Mouse (Mus musculus) ES-E14 (cell line): ENCODE measurements around the gene Slc44a2. TPM values are rescaled to one million over a fixed set of nuclear protein-coding genes. Genes with fewer than 3 reads are reported as not detected.

Experiments used
- DNase-seq: peaks from one replicate; pipeline ENCODE4 v3.0.0-alpha.2; 2013; ENCODE audit warnings: low read depth, low spot score
- H3K27ac ChIP-seq: 2 replicates; pipeline ENCODE4 v1.5.1; 2012; ENCODE audit warnings: low read depth, mild to moderate bottlenecking, low read length, moderate library complexity, mixed read lengths; ENCODE audit not compliant: poor library complexity, insufficient read depth, severe bottlenecking
- H3K36me3 ChIP-seq: 2 replicates; pipeline ENCODE4 v1.6.1; 2012; ENCODE audit warnings: mild to moderate bottlenecking, low read length, moderate library complexity, mixed read lengths; ENCODE audit not compliant: control insufficient read depth, poor library complexity, insufficient read depth, severe bottlenecking
- H3K4me1 ChIP-seq, 2 experiments: fragments of 150-350 bp in 1 of 2; sonication (generic) in 1 of 2; 2 replicates each; pipeline ENCODE4 v1.6.1; 2012; ENCODE audit warnings: low read length in 2 of 2, mild to moderate bottlenecking in 1 of 2, mixed read lengths in 1 of 2; ENCODE audit not compliant: control insufficient read depth in 2 of 2, insufficient read depth in 2 of 2, poor library complexity in 1 of 2
- H3K4me3 ChIP-seq, 2 experiments: fragments of 150-350 bp in 1 of 2; sonication (generic) in 1 of 2; 2 replicates each; pipeline ENCODE4 v1.5.1; 2012; ENCODE audit warnings: low read length in 2 of 2, low read depth in 1 of 2, mild to moderate bottlenecking in 1 of 2, mixed read lengths in 1 of 2; ENCODE audit not compliant: insufficient read depth in 1 of 2, poor library complexity in 1 of 2, severe bottlenecking in 1 of 2
- H3K9ac ChIP-seq: 2 replicates; pipeline ENCODE4 v1.6.1; 2012; ENCODE audit warnings: low read depth, mild to moderate bottlenecking, low read length, mixed read lengths; ENCODE audit not compliant: poor library complexity, insufficient read depth, severe bottlenecking
- H3K9me3 ChIP-seq: fragments of 150-350 bp; sonication (generic); 2 replicates; pipeline ENCODE4 v1.6.1; 2012; ENCODE audit warnings: low read depth, mild to moderate bottlenecking, low read length; ENCODE audit not compliant: control insufficient read depth, insufficient read depth
- CHD2 ChIP-seq: IDR thresholded peaks from 2 replicates; pipeline ENCODE4 v1.6.1; 2014; ENCODE audit warnings: mild to moderate bottlenecking, low read depth, low read length, inconsistent platforms
- HCFC1 ChIP-seq: IDR thresholded peaks from 2 replicates; pipeline ENCODE4 v1.6.1; 2012; ENCODE audit warnings: low read length, inconsistent platforms, borderline replicate concordance; ENCODE audit not compliant: insufficient read depth
- MAFK ChIP-seq: IDR thresholded peaks from 2 replicates; pipeline ENCODE4 v1.6.1; 2014; ENCODE audit warnings: mild to moderate bottlenecking, low read depth, low read length, inconsistent platforms; ENCODE audit not compliant: insufficient read depth
- ZC3H11A ChIP-seq: IDR thresholded peaks from 2 replicates; pipeline ENCODE4 v1.6.1; 2012; ENCODE audit warnings: low read depth, mild to moderate bottlenecking, inconsistent platforms, low read length, borderline replicate concordance
- ZNF384 ChIP-seq: IDR thresholded peaks from 2 replicates; pipeline ENCODE4 v1.6.1; 2012; ENCODE audit warnings: low read depth, low read length, inconsistent platforms
- in situ Hi-C, 2 experiments: fragments of 600-800 bp; cut with MboI; formaldehyde crosslinking; loops; one replicate each; pipeline ENCODE4 v1.15.1; 2025; ENCODE audit warnings: low sequenced_read_pairs in 2 of 2, inconsistent platforms in 1 of 2; ENCODE audit not compliant: unreplicated experiment in 2 of 2
- total RNA-seq: library from RNA; depleted of rRNA; stranded (reverse); fragments of 300-350 nt; gene quantifications from 2 replicates; pipeline ENCODE4 v1.2.3, GENCODE M21; 2012

Slc44a2 gene
- total RNA-seq, 1 experiment, result 46.0 TPM

DNA sequence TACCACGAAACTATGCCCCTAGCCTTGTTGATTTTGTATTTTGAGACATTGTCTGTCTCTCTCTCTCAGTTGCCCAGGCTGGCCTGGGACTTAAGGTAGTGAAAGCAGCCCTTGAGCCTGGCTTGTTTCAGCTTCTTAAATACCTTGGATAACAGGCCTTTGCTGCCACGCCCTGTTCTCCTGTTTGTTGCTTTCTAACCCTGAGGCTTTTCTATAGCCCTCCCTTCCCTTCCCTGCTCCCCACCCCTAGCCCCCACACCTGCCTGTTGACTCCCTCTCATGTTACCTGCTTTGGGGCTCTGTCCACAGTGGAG lies 32.8 kb downstream of the Slc44a2 start:
- in situ Hi-C loops, result no loop called here
- Histone ChIP-seq H3K9me3 (no peaks in the 10 kb centered on the region), H3K4me3 (peak overlapping the region; percentile 29 to 34; a peak in 2 of 4 replicates), H3K9ac (peak overlapping the region; percentile 66; the same call in 1 of the 2 replicates), H3K4me1 (peaks cover 0 to 18% of the 10 kb centered on the region in 2 experiments; a peak in 2 of 4 replicates), H3K27ac (peak overlapping the region; percentile 81; the same call in 1 of the 2 replicates), H3K36me3 (peaks cover 27% of the 10 kb centered on the region)
- no peak for DNase-seq
- TF ChIP-seq ZNF384, result no peak
- no peak for TF ChIP-seq HCFC1
- no peak for TF ChIP-seq CHD2
- TF ChIP-seq ZC3H11A, result no peak
- TF ChIP-seq MAFK, result no peak

DNA sequence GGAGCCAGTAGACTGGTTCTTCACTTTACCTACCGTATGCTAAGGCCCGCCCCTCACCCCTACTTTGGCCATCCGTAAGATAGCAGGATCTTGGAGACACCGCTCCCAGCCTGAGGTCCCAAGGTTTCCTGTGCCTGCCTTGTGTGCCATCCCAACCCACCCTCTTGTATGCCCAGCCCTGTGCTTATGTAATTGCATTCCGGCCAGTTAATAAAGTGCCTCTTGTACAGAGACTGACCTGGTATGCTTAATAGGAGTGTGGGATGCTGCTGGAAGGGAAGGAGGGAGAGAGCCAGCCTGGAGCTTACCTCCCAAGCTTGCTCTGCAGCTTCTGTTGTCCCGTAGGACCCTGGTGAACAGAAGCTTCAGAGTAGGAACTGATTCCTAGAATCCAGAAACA lies 34.3 kb downstream of the Slc44a2 start:
- H3K9ac ChIP-seq, result no peak overlapping the region
- H3K4me1 ChIP-seq, result peaks cover 0 to 18% of the 10 kb centered on the region in 2 experiments; a peak in 2 of 4 replicates
- in situ Hi-C loops, result no loop called here
- peaks cover 18% of the 10 kb centered on the region for H3K36me3 ChIP-seq
- H3K4me3 ChIP-seq, result no peak overlapping the region
- no peak for DNase-seq
- TF ChIP-seq HCFC1 (no peak), CHD2 (no peak), ZNF384 (no peak), ZC3H11A (no peak), MAFK (no peak)
- no peak overlapping the region for H3K27ac ChIP-seq
- no peaks in the 10 kb centered on the region for H3K9me3 ChIP-seq

DNA sequence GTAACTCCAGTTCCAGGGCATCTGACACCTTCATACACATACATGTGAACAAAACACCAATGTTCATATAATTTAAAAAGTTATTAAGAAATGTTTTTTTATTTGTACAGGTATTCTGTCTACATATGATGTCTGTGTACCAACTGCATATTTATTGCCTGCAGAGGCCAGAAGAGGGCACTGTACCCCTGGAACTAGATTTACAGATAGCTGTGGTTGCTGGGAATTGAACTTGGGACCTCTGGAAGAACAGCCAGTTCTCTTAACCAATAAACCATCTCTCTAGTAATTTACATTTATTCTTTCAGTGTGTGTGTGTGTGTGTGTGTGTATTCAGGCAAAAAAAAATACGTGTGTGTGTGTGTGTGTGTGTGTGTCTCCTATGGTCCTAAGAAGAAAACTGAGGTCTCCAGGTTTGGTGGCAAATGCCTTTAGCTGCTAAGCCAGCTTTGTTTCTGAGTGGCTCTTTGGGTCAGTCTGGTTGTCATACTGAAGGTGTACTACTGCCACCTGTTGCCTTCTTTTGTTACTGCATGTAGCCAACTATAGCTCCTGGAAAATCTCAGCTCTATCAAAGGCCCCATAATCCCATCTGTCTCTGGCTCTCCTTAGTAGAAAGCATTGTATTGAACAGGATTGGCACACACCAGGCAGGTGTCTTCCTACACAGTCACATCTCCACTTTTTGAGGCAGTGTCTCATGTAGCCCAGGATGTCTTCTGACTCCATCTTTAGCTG lies 36.7 kb downstream of the Slc44a2 start:
- H3K27ac ChIP-seq, result no peak overlapping the region
- H3K4me1 ChIP-seq, result peaks cover 0 to 15% of the 10 kb centered on the region in 2 experiments; a peak in 2 of 4 replicates
- DNase-seq, result no peak
- no peak overlapping the region for H3K4me3 ChIP-seq
- peak; percentile 72; the same call in 1 of the 2 replicates for TF ChIP-seq ZC3H11A
- TF ChIP-seq HCFC1, result no peak
- TF ChIP-seq ZNF384, result no peak
- no peak for TF ChIP-seq MAFK
- H3K9ac ChIP-seq, result no peak overlapping the region
- H3K9me3 ChIP-seq, result no peaks in the 10 kb centered on the region
- H3K36me3 ChIP-seq, result peaks cover 7% of the 10 kb centered on the region
- in situ Hi-C loops, result no loop called here

DNA sequence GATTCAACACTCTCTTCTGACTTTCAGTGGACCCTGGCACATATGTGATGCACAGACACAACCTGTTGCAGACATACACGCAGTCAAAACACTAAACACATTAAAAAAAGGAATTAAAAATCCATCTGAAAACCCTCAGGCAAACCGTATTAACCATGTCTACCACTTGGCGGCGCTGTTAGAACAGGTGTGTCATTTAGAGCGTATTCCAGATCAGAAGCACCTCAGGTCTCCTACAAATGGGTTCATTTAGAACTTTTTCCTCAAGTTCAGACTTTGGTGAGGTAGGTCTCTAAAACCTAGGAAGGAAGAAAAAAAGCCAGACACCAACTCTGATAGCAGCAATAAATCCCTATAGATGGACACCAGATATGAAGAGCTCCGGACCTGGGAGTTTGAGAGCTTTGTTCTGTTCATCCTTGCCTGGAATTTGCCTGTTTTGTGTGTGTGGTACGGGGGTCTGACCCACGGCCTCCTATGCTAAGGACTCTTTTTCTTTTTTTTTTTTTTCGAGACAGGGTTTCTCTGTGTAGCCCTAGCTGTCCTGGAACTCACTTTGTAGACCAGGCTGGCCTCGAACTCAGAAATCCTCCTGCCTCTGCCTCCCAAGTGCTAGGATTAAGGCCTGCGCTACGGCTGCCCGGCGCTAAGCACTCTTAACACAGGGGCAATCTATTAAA lies 46.2 kb downstream of the Slc44a2 start:
- H3K4me1 ChIP-seq, result peaks cover 3 to 8% of the 10 kb centered on the region in 2 experiments; a peak in 2 of 4 replicates
- in situ Hi-C loops, result no loop called here
- TF ChIP-seq HCFC1 (no peak), ZC3H11A (no peak; the same call in 1 of the 2 replicates), CHD2 (no peak), ZNF384 (no peak), MAFK (no peak)
- H3K27ac ChIP-seq, result peak overlapping the region; percentile 65
- no peaks in the 10 kb centered on the region for H3K9me3 ChIP-seq
- H3K4me3 ChIP-seq, result peak overlapping the region; percentile 43 to 45
- H3K9ac ChIP-seq, result peak overlapping the region; percentile 76
- H3K36me3 ChIP-seq, result peaks cover 2% of the 10 kb centered on the region; the same call in 1 of the 2 replicates
- peak; percentile 75 for DNase-seq
